Mouse (Mus musculus): ENCODE measurements around the gene Ryr1.
A peak's percentile ranks its signal among the peaks of the same experiment; 100 is the strongest.
"Not testable (repeated sequence)": the region's sequence is repeated elsewhere in the genome, so short reads cannot be mapped to it uniquely, and the experiment has no call there.

Ryr1 gene

GRCm38 (mm10) chr7:28990766-28991273 lies 134.2 kb downstream of the Ryr1 start:
- DNase-seq (ENCODE audit: low read depth), result no peak

GRCm38 (mm10) chr7:28985207-28985606 lies 139.8 kb downstream of the Ryr1 start:
- peak; percentile 67 for DNase-seq (ENCODE audit: low read depth)

- no peak for DNase-seq (ENCODE audit: low read depth)
Observed at GRCm38 (mm10) chr7:28984452-28984851, 140.5 kb downstream of the Ryr1 start.

- no peak for DNase-seq (ENCODE audit: low read depth)
Observed at GRCm38 (mm10) chr7:28983849-28984248, 141.1 kb downstream of the Ryr1 start.

- peak; percentile 69 for DNase-seq (ENCODE audit: low read depth)
Observed at GRCm38 (mm10) chr7:28983141-28983564, 141.8 kb downstream of the Ryr1 start.

GRCm38 (mm10) chr7:28982274-28983013 lies 142.5 kb downstream of the Ryr1 start:
- peak; percentile 83 for DNase-seq (ENCODE audit: low read depth)

GRCm38 (mm10) chr7:28981651-28982273 lies 143.2 kb downstream of the Ryr1 start, which contains the start of the genes Eif3k and Map4k1:
Eif3k (minus strand) TSS chr7:28981864.
Map4k1 (plus strand) TSS chr7:28982050.
- peak; percentile 100 for DNase-seq (ENCODE audit: low read depth)

- DNase-seq (ENCODE audit: low read depth), result no peak
Observed at GRCm38 (mm10) chr7:28977556-28977955, 147.4 kb downstream of the Ryr1 start.

- DNase-seq (ENCODE audit: low read depth), result no peak
Observed at GRCm38 (mm10) chr7:28973025-28973424, 152.0 kb downstream of the Ryr1 start.

- peak; percentile 80 for DNase-seq (ENCODE audit: low read depth)
Observed at GRCm38 (mm10) chr7:28972542-28972985, 152.4 kb downstream of the Ryr1 start.

GRCm38 (mm10) chr7:28971770-28972269 lies 153.2 kb downstream of the Ryr1 start:
- no peak for DNase-seq (ENCODE audit: low read depth)

- DNase-seq (ENCODE audit: low read depth), result peak; percentile 59
Observed at GRCm38 (mm10) chr7:28971029-28971428, 153.9 kb downstream of the Ryr1 start.

- DNase-seq (ENCODE audit: low read depth), result no peak
Observed at GRCm38 (mm10) chr7:28969672-28970394, 155.1 kb downstream of the Ryr1 start.

GRCm38 (mm10) chr7:28969271-28969670 lies 155.7 kb downstream of the Ryr1 start:
- DNase-seq (ENCODE audit: low read depth), result no peak

- DNase-seq (ENCODE audit: low read depth), result not testable (repeated sequence)
Observed at GRCm38 (mm10) chr7:28968120-28968519, 156.9 kb downstream of the Ryr1 start.

GRCm38 (mm10) chr7:28966751-28967505 lies 158.1 kb downstream of the Ryr1 start:
- no peak for DNase-seq (ENCODE audit: low read depth)

- no peak for DNase-seq (ENCODE audit: low read depth)
Observed at GRCm38 (mm10) chr7:28966181-28966580, 158.8 kb downstream of the Ryr1 start.

GRCm38 (mm10) chr7:28965346-28965840 lies 159.6 kb downstream of the Ryr1 start:
- no peak for DNase-seq (ENCODE audit: low read depth)

GRCm38 (mm10) chr7:28963399-28963923 lies 161.5 kb downstream of the Ryr1 start:
- no peak for DNase-seq (ENCODE audit: low read depth)

GRCm38 (mm10) chr7:28961927-28962670 lies 162.9 kb downstream of the Ryr1 start, which contains the start of gene Actn4:
Actn4 (minus strand) TSS chr7:28962340.
- DNase-seq (ENCODE audit: low read depth), result peak; percentile 98

Measured in 416B (cell line).